ENCODE assay signal across 29 mouse cellular contexts in genomic region chr5:132606216-132606615, GRCm38 (mm10).
DNase-seq lines count a peak whose midpoint lies in the region; ATAC-seq lines count a peak whose summit lies in the region.
"Had no signal": no experiment of that assay in that cellular context is flagged by ENCODE, and none has a peak within 500 bp of the region (broad histone marks: within the 10 kb centered on the region; RNA-seq: fewer than 3 reads in every experiment).

No protein-coding gene starts in this region.

- no peak overlapping the region for H3K4me3 ChIP-seq in midbrain, embryonic 11.5 days (ENCODE audit: low read depth, low read length)
- H3K4me3 ChIP-seq in midbrain, embryonic 15.5 days, result no peak overlapping the region
- H3K4me3 ChIP-seq: heart, embryonic 12.5 days; hindbrain, embryonic 13.5 days; left cerebral cortex, adult 2 months; limb, embryonic 12.5 days; liver, embryonic 15.5 days; lung, embryonic 15.5 days; midbrain, embryonic 12.5 days; neural tube, embryonic 13.5 days; stomach, embryonic 15.5 days had no signal

- no peaks in the 10 kb centered on the region for H3K9me3 ChIP-seq in midbrain, embryonic 11.5 days (ENCODE audit: control insufficient read depth, low read length)
- H3K9me3 ChIP-seq in midbrain, embryonic 15.5 days, result no peaks in the 10 kb centered on the region
- H3K9me3 ChIP-seq: heart, embryonic 12.5 days; hindbrain, embryonic 13.5 days; limb, embryonic 12.5 days; liver, embryonic 15.5 days; lung, embryonic 15.5 days; midbrain, embryonic 12.5 days; neural tube, embryonic 13.5 days; stomach, embryonic 15.5 days had no signal

- intact Hi-C loops in left cerebral cortex, postnatal 25 days (cut with DNase I), result no loop called here

- H3K4me2 ChIP-seq in midbrain, embryonic 11.5 days, result no peak overlapping the region
- no peak overlapping the region for H3K4me2 ChIP-seq in midbrain, embryonic 15.5 days
- H3K4me2 ChIP-seq: heart, embryonic 12.5 days; hindbrain, embryonic 13.5 days; limb, embryonic 12.5 days; liver, embryonic 15.5 days; lung, embryonic 15.5 days; midbrain, embryonic 12.5 days; neural tube, embryonic 13.5 days; stomach, embryonic 15.5 days had no signal

- H3K4me1 ChIP-seq in midbrain, embryonic 11.5 days (ENCODE audit: control insufficient read depth, insufficient read depth, low read length), result peaks cover 4% of the 10 kb centered on the region; the same call in 1 of the 2 replicates
- H3K4me1 ChIP-seq in midbrain, embryonic 15.5 days, result 0 out of 2 replicates have a peak, but pooled peaks cover 5% of the 10 kb centered on the region
- H3K4me1 ChIP-seq: heart, embryonic 12.5 days; hindbrain, embryonic 13.5 days; limb, embryonic 12.5 days; liver, embryonic 15.5 days; neural tube, embryonic 13.5 days; stomach, embryonic 15.5 days had no signal

- H3K36me3 ChIP-seq in midbrain, embryonic 11.5 days (ENCODE audit: control insufficient read depth, insufficient read depth, low read length), result no peaks in the 10 kb centered on the region
- H3K36me3 ChIP-seq in midbrain, embryonic 15.5 days (replicated peaks), result no peaks in the 10 kb centered on the region
- H3K36me3 ChIP-seq: G1E; heart, embryonic 12.5 days; hindbrain, embryonic 13.5 days; limb, embryonic 12.5 days; liver, embryonic 15.5 days; lung, embryonic 15.5 days; midbrain, embryonic 12.5 days; neural tube, embryonic 13.5 days; stomach, embryonic 15.5 days had no signal

- no peak overlapping the region for H3K9ac ChIP-seq in midbrain, embryonic 11.5 days (ENCODE audit: low read length)
- H3K9ac ChIP-seq in midbrain, embryonic 15.5 days, result no peak overlapping the region
- H3K9ac ChIP-seq: heart, embryonic 12.5 days; hindbrain, embryonic 13.5 days; limb, embryonic 12.5 days; liver, embryonic 15.5 days; lung, embryonic 15.5 days; midbrain, embryonic 12.5 days; neural tube, embryonic 13.5 days; stomach, embryonic 15.5 days had no signal

- no peak overlapping the region for H3K27ac ChIP-seq in midbrain, embryonic 11.5 days (ENCODE audit: low read depth, low read length)
- H3K27ac ChIP-seq in midbrain, embryonic 15.5 days, result no peak overlapping the region
- H3K27ac ChIP-seq: hindbrain, embryonic 13.5 days; kidney, postnatal 0 days; left cerebral cortex, adult 2 months; limb, embryonic 12.5 days; liver, embryonic 15.5 days; lung, embryonic 15.5 days; midbrain, embryonic 12.5 days; neural tube, embryonic 13.5 days; stomach, embryonic 15.5 days had no signal

- no peak for DNase-seq in frontal cortex, postnatal 25 days (ENCODE audit: low spot score in 2 of 2)
- DNase-seq in midbrain, embryonic 11.5 days (ENCODE audit: low spot score, missing footprints), result peak; percentile 80
- peak; percentile 8 to 54 for DNase-seq in left cerebral cortex, postnatal 25 days (ENCODE audit: low spot score in 2 of 2)
- no peak for DNase-seq in heart, adult 9 months (ENCODE audit: low spot score in 2 of 2)
- DNase-seq in lung, postnatal 14 days, result no peak
- DNase-seq: adrenal gland, adult 8-10 months; cerebellum, adult 8-10 months; cerebellum, postnatal 25 days; gastrocnemius, postnatal 25 days; heart, adult 11 months; heart, postnatal 4 days; kidney, adult 8-10 months; lung, postnatal 36 days; thymus, postnatal 25 days had no signal

- H3K27me3 ChIP-seq in midbrain, embryonic 11.5 days (ENCODE audit: control insufficient read depth, insufficient read depth, low read length), result no peaks in the 10 kb centered on the region
- 0 out of 2 replicates have a peak, but pooled peaks cover 5% of the 10 kb centered on the region for H3K27me3 ChIP-seq in midbrain, embryonic 15.5 days (replicated peaks)
- H3K27me3 ChIP-seq: limb, embryonic 12.5 days; liver, embryonic 15.5 days; lung, embryonic 15.5 days; neural tube, embryonic 13.5 days; stomach, embryonic 15.5 days had no signal

- WGBS in midbrain, embryonic 11.5 days, result 39% methylated on average over 6 of the region's 6 CpGs
- 29% methylated on average over 6 of the region's 6 CpGs for WGBS in midbrain, embryonic 15.5 days

- ATAC-seq in frontal cortex, adult (ENCODE audit: low TSS enrichment), result peak; percentile 67
- ATAC-seq in midbrain, embryonic 11.5 days (ENCODE audit: low FRiP score), result no peak
- no peak for ATAC-seq in midbrain, embryonic 15.5 days (replicated peaks)
- ATAC-seq: forebrain, embryonic 14.5 days; intestine, embryonic 16.5 days had no signal

Comparison
In these comparisons a context has a peak if more than half of its experiments do, and no peak if none do; other contexts are left out.
1. DNase-seq: peak in midbrain, embryonic 11.5 days (single experiment) and left cerebral cortex, postnatal 25 days (2 of 2); none in frontal cortex, postnatal 25 days (0 of 2), heart, adult 9 months (0 of 2) and lung, postnatal 14 days (single experiment).